Mouse (Mus musculus) lung, postnatal 0 days (tissue): ENCODE measurements at regions not wholly inside any gene's neighbourhood (a gene's known extent, or its start where the extent isn't known, plus 50 kb on each side); places are given as distances from the start of the nearest gene placed in this dataset.

ENCODE experiments used
- CTCF ChIP-seq: IDR thresholded peaks from 2 replicates; pipeline ENCODE4 v1.5.1; 2016; ENCODE audit warnings: antibody characterized with exemption, mild to moderate bottlenecking
- EP300 ChIP-seq: IDR thresholded peaks from 2 replicates; pipeline ENCODE4 v1.6.1; 2016; ENCODE audit warnings: antibody characterized with exemption, mild to moderate bottlenecking, control low read depth

DNA sequence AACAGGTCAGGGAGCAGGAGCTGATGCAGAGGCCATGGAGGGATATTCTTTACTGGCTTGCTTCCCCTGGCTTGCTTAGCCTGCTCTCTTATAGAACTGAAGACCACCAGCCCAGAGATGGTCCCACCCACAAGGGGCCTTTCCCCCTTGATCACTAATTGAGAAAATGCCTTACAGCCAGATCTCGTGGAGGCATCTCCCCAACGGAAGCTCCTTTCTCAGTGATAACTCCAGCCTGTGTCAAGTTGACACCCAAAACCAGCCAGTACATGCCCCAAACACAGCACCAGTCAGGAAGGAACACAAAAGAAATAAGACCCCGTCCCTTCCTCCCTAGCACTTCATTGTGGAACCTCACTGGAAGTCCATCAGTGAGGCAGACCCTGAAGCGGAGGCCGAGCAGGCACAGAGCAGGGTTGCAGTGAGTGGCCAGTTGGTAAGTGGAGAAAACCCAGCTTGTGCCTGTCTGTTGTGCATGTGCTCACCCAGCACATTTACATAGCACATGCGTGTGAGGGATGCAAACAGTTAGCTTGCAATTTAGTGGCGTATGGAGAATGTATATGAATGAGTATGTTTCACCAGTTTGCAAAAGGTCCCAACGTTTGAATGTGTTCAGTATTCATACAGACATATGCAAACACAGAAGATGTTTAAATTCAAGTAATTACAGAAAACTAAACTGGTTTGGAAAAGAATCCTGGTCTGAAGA, 114.5 kb upstream of the Tspan2 start:
- no peak for TF ChIP-seq CTCF
- TF ChIP-seq EP300 = no peak
